Mouse (Mus musculus) gonadal fat pad, adult 2 months (tissue): ENCODE measurements around the gene Prlhr. TPM values are rescaled to one million over a fixed set of nuclear protein-coding genes. Genes with fewer than 3 reads are reported as not detected.

Source experiments
- DNase-seq: peaks from one replicate; pipeline ENCODE4 v3.0.0-alpha.2; 2012; ENCODE audit warnings: low read depth
- polyA plus RNA-seq: library from polyadenylated mRNA; depleted of rRNA; stranded (reverse); fragments of >200 nt; gene quantifications from 2 replicates; pipeline ENCODE4 v1.2.3, GENCODE M21; 2012; rRNA removed

Gene Prlhr
- polyA plus RNA-seq, 1 experiment = not detected

DNA sequence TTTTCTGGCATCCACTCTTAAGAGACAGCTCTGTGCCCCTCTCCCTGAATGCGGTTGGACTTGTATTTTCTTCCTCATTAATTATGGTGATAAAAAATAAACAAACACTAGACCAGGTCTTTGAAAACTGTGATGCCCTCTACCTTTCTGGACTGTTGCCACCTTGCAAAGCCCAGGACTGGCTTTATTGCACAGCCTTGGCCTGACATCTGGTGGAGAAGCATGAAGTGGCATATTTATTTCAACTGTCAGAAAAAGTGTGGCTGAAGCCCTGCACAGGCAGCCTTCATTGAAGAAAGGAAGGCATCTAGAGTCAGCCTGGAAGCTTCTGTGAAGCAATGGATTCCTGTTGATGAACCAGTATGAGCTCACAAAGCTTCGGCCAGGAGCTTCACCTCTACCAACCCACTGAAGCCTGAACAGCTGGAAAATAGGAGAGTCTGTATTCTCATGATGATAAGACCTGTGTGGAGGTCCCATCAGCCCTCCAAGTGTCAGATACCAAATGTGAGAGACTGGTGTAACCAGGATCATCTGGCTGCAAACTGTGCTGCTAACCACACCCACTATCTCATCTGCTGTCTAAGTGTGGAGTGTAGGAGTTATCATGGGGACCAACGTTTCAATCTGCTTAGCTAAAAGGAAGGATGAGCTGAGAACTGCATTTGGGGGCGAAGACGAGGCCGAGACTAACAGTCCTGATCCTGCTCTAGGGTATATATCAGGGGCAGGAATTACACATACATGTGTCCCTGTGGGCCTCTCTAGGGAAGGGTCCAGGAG is 35.6 kb downstream of the Prlhr start:
- no peak for DNase-seq

DNA sequence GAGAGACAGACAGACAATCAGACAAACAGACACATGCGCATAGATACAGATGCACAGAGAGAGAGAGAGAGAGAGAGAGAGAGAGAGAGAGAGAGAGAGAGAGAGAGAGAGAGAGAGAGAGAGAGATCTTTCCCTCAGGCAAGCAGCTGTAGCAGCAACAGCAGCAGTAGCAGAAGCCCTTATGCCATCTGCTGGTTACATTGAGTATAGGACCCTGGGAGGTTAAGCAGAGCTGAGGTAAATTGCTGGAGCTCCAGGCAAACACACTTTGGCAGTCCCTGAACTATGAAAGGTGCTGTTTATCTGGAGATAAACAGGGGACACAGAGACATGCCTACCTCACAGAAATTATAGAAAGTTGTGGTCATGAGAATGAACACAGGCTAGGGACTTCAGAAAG is 50.5 kb downstream of the Prlhr start:
- no peak for DNase-seq

Other genes starting within 250 kb of the Prlhr start
- 4.9 and 9.2 TPM in 2 replicates for gene Fam204a, start 241.6 kb downstream of the Prlhr start, polyA plus RNA-seq
- 8.6 and 10.7 TPM in 2 replicates for gene Cacul1, start 112.7 kb upstream of the Prlhr start, polyA plus RNA-seq